Mouse (Mus musculus) hindbrain, embryonic 14.5 days (tissue): Measurements from ENCODE around the gene Plch2. TPM values are rescaled to one million over a fixed set of nuclear protein-coding genes. Genes with fewer than 3 reads are reported as not detected.

ENCODE experiments used
- ATAC-seq: fragments of 200-750 bp; cut with Nextera tagmentation; 2 replicates; pipeline ENCODE4 v1.8.0; 2017; ENCODE audit warnings: moderate number of reproducible peaks, mild to moderate bottlenecking, moderate TSS enrichment, moderate library complexity; ENCODE audit not compliant: low FRiP score
- DNase-seq: peaks from one replicate; pipeline ENCODE4 v3.0.0-alpha.2; 2015; ENCODE audit warnings: low spot score
- H3K27ac ChIP-seq: fragments of 300-500 bp; sonication (generic); 2 replicates; pipeline ENCODE4 v1.5.1; 2014; ENCODE audit warnings: mild to moderate bottlenecking, moderate library complexity
- H3K27me3 ChIP-seq: fragments of 300-500 bp; sonication (generic); 2 replicates; pipeline ENCODE4 v1.6.1; 2014; ENCODE audit warnings: mild to moderate bottlenecking, low read length, mixed read lengths; ENCODE audit not compliant: control insufficient read depth, insufficient read depth
- H3K36me3 ChIP-seq: fragments of 300-500 bp; sonication (generic); replicated peaks from 2 replicates; pipeline ENCODE4 v1.6.1; 2014; ENCODE audit not compliant: control insufficient read depth, insufficient read depth
- H3K4me1 ChIP-seq: fragments of 300-500 bp; sonication (generic); replicated peaks from 2 replicates; pipeline ENCODE4 v1.6.1; 2014; ENCODE audit warnings: antibody characterized with exemption, low read length, mixed read lengths; ENCODE audit not compliant: control insufficient read depth, insufficient read depth
- H3K4me2 ChIP-seq: fragments of 300-500 bp; sonication (generic); replicated peaks from 2 replicates; pipeline ENCODE4 v1.6.1; 2014; ENCODE audit warnings: mild to moderate bottlenecking, moderate library complexity
- H3K4me3 ChIP-seq: fragments of 300-500 bp; sonication (generic); replicated peaks from 2 replicates; pipeline ENCODE4 v1.5.1; 2014; ENCODE audit warnings: mild to moderate bottlenecking, low read length
- H3K9ac ChIP-seq: fragments of 300-500 bp; sonication (generic); 2 replicates; pipeline ENCODE4 v1.6.1; 2014
- H3K9me3 ChIP-seq: fragments of 300-500 bp; sonication (generic); 2 replicates; pipeline ENCODE4 v1.6.1; 2016; ENCODE audit warnings: low read length; ENCODE audit not compliant: control insufficient read depth
- WGBS: fragments of 180-500 bp; shearing (Covaris S2); extraction: QIAGEN DNeasy Blood & Tissue Kit; methylation state at CpG from one replicate; pipeline ENCODE4 v1.1.7; 2014; 5-methylcytosine and 5-hydroxymethylcytosine counted together
- polyA plus RNA-seq: library from polyadenylated mRNA; unstranded; fragments of >200 nt; fragmentation: Nextera tagmentation; extraction: Ambion mirVana; gene quantifications from 2 replicates; pipeline ENCODE4 v1.2.1, GENCODE M21; 2014

Plch2 gene
- polyA plus RNA-seq, 1 experiment from 2014 or later: 13.4 TPM

DNA sequence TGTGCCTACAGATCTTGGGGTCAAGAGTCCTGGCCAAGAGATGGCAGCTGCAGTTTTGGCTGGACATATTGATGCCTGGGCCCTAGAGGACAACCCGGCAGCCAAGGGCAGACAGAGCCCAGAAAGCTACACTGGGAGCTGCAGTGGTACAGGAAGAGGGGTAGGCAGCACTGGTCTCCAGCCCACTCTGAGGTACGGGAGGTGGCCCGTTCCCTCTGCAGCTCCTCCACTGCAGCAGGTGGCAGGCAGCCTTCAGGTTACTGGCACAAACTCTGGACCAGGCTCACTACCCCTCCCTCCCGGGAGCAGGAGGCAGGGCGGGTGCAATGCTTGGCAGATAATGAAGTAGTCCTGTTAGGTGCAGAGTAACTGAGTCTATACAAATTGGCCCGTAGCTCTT lies 15.9 kb downstream of the Plch2 start:
- Histone ChIP-seq H3K9me3 (no peaks in the 10 kb centered on the region), H3K4me1 (peaks cover 23% of the 10 kb centered on the region), H3K4me3 (no peak overlapping the region), H3K27ac (0 out of 2 replicates have a peak overlapping the region, but pooled peaks have one; percentile 0), H3K36me3 (no peaks in the 10 kb centered on the region), H3K9ac (peak overlapping the region; percentile 41), H3K27me3 (peaks cover 32% of the 10 kb centered on the region), H3K4me2 (peak overlapping the region; percentile 35)
- ATAC-seq: no peak
- DNase-seq: no peak
- 42% methylated on average over 6 of the region's 6 CpGs for WGBS

DNA sequence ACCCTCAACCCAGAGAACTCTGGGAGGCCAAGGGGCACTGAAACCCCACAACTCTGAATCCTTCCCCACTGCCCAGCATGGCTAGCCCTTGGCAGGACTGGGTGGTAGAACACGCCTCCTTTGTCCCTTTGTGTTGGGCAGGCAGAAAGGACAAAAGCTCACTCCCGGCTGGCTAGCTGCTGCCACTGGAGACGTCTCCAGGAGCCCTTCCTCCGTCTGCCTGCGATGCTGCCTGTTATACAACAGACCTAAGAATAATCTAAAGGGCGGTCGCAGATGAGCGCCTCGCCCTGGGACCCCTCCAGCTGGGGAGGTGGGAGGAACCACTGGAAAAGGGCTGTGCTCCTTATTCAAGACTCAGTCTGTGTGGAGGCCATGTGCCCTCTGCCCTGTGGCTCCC lies 16.4 kb downstream of the Plch2 start:
- Histone ChIP-seq H3K4me3 (no peak overlapping the region), H3K9me3 (no peaks in the 10 kb centered on the region), H3K27me3 (peaks cover 30% of the 10 kb centered on the region), H3K4me2 (peak overlapping the region; percentile 35), H3K36me3 (no peaks in the 10 kb centered on the region), H3K9ac (peak overlapping the region; percentile 41), H3K27ac (0 out of 2 replicates have a peak overlapping the region, but pooled peaks have one; percentile 0), H3K4me1 (peaks cover 28% of the 10 kb centered on the region)
- ATAC-seq (peak; percentile 29; the same call in 1 of the 2 replicates), DNase-seq (no peak)
- WGBS: 11% methylated on average over 9 of the region's 9 CpGs

DNA sequence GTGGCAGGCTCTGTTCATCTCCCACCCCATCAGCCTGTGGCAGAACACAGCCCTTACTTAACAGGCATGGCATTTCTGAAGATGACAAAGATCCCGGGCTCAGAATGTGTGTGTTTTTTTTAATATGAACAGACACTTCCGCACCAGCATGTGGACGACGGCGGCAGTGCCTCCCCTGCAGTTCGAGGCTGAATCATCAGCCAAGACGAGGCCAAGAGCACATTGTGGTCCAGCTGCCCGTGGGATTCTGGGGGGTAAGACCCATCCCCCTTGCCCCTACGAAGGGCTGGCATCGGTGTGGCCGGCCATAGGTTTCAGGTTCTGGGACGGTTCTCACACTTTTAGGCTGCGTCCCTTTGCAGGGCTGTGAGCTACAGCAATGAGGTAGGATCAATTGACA lies 21.8 kb downstream of the Plch2 start:
- no peak for ATAC-seq

DNA sequence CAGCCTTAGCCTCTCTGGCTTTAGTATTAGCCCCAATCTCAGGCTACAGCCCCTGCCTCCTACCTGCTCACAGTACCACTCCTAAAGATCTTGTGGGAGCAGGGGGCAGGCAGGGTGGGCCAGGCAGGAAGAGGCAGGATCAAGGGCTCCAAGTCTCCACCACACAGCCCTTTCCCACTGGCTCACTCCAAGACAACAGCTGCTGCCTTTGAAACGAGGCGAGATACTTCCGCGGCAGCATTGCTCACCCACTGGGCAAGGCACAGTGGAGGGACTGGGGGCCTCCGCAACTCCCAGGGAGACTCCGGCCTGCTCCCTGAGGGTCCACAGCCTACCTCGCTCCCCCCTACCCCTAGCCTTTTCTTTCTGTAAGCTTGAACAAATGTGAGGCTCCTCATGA lies 22.4 kb downstream of the Plch2 start:
- no peak for ATAC-seq
- Histone ChIP-seq H3K27ac (no peak overlapping the region), H3K27me3 (no peaks in the 10 kb centered on the region), H3K9me3 (no peaks in the 10 kb centered on the region), H3K4me1 (peaks cover 32% of the 10 kb centered on the region), H3K4me2 (no peak overlapping the region), H3K9ac (no peak overlapping the region), H3K36me3 (no peaks in the 10 kb centered on the region), H3K4me3 (no peak overlapping the region)
- 32% methylated on average over 7 of the region's 7 CpGs for WGBS
- DNase-seq: no peak

More for the DNA sequence above, 21.8 kb downstream of the Plch2 start:
- Histone ChIP-seq H3K27me3 (no peaks in the 10 kb centered on the region), H3K4me3 (no peak overlapping the region), H3K4me2 (no peak overlapping the region), H3K36me3 (no peaks in the 10 kb centered on the region), H3K27ac (no peak overlapping the region), H3K9me3 (no peaks in the 10 kb centered on the region), H3K4me1 (peaks cover 32% of the 10 kb centered on the region), H3K9ac (no peak overlapping the region)
- 50% methylated on average over 13 of the region's 13 CpGs for WGBS
- DNase-seq: no peak

DNA sequence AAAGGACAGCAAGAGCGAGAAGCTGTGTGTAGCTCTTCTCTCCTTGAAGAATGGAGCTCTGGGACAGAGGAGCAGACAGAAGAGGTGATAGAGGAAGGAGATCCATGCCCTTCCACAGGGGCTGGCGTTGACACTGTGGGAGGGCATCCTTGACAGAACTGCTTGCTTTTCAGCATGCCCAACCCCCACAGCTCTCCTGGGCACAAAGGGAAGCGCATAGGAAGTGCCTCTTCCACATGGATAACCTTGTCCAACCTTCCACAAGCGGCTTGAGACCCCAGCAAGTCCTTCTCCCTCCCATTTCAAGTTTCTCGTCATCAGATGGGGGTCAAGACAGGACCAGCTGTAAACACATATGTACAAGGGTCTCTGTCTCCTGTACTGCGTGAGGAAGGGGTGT lies 23.5 kb downstream of the Plch2 start:
- DNase-seq (no peak), ATAC-seq (no peak)
- H3K4me1 ChIP-seq: peaks cover 32% of the 10 kb centered on the region
- H3K36me3 ChIP-seq: no peaks in the 10 kb centered on the region
- no peaks in the 10 kb centered on the region for H3K27me3 ChIP-seq
- H3K9ac ChIP-seq: no peak overlapping the region
- no peak overlapping the region for H3K27ac ChIP-seq
- H3K9me3 ChIP-seq: no peaks in the 10 kb centered on the region
- H3K4me3 ChIP-seq: no peak overlapping the region
- 33% methylated on average over 6 of the region's 6 CpGs for WGBS
- H3K4me2 ChIP-seq: no peak overlapping the region

DNA sequence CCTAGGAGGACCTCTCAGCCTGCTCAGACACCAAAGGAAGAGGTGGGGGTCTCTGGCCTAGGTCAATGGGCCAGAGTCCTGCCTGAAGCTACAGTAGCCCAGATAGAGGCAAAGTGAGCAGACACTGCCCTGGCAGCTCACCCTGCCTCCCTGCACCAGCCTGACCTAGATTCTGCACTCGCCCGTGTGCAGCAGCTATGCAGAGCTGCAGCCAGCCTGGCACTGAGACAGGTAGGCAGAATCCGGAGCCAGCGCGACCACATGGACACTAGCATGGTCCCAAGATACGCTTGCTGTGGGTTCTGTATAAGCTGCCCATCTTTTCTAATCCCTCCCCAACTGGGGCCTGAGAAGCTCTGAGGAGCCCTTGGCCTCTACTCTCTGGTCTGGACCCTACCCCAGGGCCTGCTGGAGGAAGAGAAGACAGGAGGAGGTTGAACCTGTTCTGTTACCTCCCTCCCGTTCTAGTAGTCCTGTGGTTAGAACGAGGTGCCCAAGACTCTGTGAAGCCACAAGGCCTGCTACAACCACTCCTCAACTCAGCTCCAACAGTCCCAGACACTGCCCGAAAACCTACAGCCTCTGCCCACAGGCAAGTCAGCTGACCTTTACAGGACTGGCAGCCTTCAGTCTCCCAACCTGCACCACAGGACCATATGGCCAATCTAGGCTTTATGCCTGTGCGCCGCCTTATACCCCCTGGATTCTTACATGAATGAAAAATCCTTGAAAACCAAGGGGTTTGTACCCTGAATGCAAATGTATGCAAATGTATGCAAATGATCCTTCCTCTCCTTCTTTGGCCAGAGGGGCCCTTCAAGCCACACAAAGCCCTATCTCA lies 32.2 kb downstream of the Plch2 start:
- DNase-seq: no peak

DNA sequence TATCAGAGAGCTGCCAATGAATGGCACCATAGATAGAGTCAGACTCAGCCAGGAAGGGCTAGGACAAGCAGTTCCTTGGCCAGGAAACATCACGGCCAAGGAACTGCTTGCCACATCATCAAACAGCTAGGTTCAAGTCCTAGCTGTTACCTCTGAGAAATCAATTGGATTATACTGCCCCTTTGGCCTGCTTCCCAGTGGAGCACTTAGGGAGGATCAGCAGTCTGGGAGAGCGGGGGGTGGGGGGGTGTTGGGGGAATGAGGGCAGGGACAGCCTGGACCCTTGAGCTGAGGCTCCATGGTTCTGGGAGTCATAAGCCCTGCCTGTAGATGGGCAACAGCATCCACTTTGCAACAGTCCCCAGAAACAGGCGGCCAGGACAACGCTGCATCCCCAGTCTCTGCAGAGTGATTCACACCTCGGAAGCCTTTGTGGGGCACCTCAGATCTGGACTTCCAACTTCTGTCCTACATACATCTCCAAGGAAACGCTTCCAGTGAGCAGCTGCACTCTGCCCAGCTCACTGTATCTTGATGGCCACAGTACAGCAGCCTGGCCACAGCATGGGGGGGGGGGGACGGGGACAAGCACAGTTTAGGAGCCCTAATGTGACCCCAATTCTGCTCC lies 34.2 kb downstream of the Plch2 start:
- no peaks in the 10 kb centered on the region for H3K36me3 ChIP-seq
- WGBS: 75% methylated on average over 7 of the region's 7 CpGs
- ATAC-seq (no peak), DNase-seq (no peak)
- peaks cover 53% of the 10 kb centered on the region for H3K4me1 ChIP-seq
- H3K27me3 ChIP-seq: no peaks in the 10 kb centered on the region
- no peak overlapping the region for H3K27ac ChIP-seq
- H3K4me3 ChIP-seq: no peak overlapping the region
- H3K4me2 ChIP-seq: no peak overlapping the region
- H3K9me3 ChIP-seq: no peaks in the 10 kb centered on the region
- no peak overlapping the region for H3K9ac ChIP-seq

More for the DNA sequence above, 32.2 kb downstream of the Plch2 start:
- Histone ChIP-seq H3K4me2 (no peak overlapping the region), H3K4me1 (peaks cover 39% of the 10 kb centered on the region), H3K36me3 (no peaks in the 10 kb centered on the region), H3K27me3 (no peaks in the 10 kb centered on the region), H3K4me3 (no peak overlapping the region), H3K9me3 (no peaks in the 10 kb centered on the region), H3K27ac (peak overlapping the region; percentile 14; the same call in 1 of the 2 replicates), H3K9ac (0 out of 2 replicates have a peak overlapping the region, but pooled peaks have one; percentile 1)
- WGBS: 68% methylated on average over 11 of the region's 11 CpGs
- ATAC-seq: 0 out of 2 replicates have a peak, but pooled peaks have one; percentile 43

DNA sequence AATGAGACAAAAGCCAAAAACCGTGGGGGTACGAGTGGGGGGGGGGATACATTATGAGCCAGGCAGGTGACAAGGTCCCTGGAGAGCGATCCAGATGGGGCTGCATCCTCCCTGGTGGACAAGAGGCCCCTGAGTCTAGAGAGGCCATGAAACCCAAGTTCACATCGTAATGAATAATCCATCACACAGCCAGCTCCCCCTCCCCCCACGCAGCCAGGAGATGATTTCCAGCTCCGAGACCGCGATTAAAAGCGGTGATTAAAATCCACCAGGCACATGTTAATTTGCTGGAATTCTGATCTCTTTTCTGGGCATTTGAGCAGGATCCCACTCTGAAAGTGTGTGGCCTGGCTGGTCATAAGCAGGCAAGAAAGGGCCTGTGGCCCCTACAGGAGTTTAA lies 35.8 kb downstream of the Plch2 start:
- WGBS: 35% methylated on average over 9 of the region's 9 CpGs
- H3K4me1 ChIP-seq: peaks cover 53% of the 10 kb centered on the region
- H3K9ac ChIP-seq: no peak overlapping the region

DNA sequence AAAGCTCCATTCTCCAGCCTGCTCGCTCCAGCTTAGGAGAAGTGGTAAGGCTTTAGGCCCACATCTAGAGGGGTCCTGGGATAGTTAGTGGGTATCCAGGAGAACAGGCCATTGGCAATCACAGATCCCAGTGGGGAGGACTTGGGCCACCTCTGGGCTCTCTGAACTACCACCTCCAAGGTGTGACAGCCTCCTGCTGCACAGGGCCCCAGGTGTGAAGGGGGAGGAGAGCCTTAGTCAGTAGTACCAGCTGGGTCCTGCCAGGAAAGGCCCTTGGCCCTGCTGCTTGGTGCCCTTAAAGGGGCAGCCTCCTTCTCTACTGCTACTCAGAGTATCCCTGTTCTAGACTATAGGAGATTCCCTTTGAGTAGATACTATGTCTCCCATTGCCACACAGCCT lies 36.4 kb downstream of the Plch2 start:
- Histone ChIP-seq H3K4me2 (no peak overlapping the region), H3K4me1 (peaks cover 51% of the 10 kb centered on the region)
- 67% methylated on average over 1 of the region's 1 CpGs for WGBS

More for the DNA sequence above, 35.8 kb downstream of the Plch2 start:
- ATAC-seq (no peak), DNase-seq (no peak)
- Histone ChIP-seq H3K27ac (no peak overlapping the region), H3K36me3 (no peaks in the 10 kb centered on the region), H3K4me2 (no peak overlapping the region), H3K4me3 (no peak overlapping the region), H3K27me3 (no peaks in the 10 kb centered on the region), H3K9me3 (no peaks in the 10 kb centered on the region)

More for the DNA sequence above, 36.4 kb downstream of the Plch2 start:
- Histone ChIP-seq H3K9me3 (no peaks in the 10 kb centered on the region), H3K4me3 (no peak overlapping the region), H3K9ac (no peak overlapping the region), H3K27me3 (no peaks in the 10 kb centered on the region), H3K27ac (no peak overlapping the region), H3K36me3 (no peaks in the 10 kb centered on the region)
- ATAC-seq (no peak), DNase-seq (no peak)
